7 mouse cellular contexts compared by ENCODE assay signal in genomic region chr10:9881781-9882320, GRCm38 (mm10). TPM values are rescaled to one million over a fixed set of nuclear protein-coding genes. Genes with fewer than 3 reads are reported as not detected.
DNase-seq lines count a peak whose midpoint lies in the region; ATAC-seq and TF ChIP-seq lines count a peak whose summit lies in the region.
"Not testable (repeated sequence)": the region's sequence is repeated elsewhere in the genome, so short reads cannot be mapped to it uniquely, and the experiment has no call there.

No protein-coding gene starts in this region.

- not testable (repeated sequence) for TF ChIP-seq EP300 in MEL (IDR thresholded peaks at IDR 0.05; ENCODE audit: low read depth in 1 of 2, low read length in 2 of 2)

- not testable (repeated sequence) for H3K36me3 ChIP-seq in MEL (ENCODE audit: control insufficient read depth in 1 of 2, insufficient read depth in 2 of 2, low read length in 2 of 2); liver, embryonic 11.5 days (ENCODE audit: control insufficient read depth, insufficient read depth, low read length); myocyte (ENCODE audit: control insufficient read depth, insufficient read depth)

- not testable (repeated sequence) for H3K9ac ChIP-seq in MEL (ENCODE audit: control insufficient read depth, low read depth, low read length, poor library complexity, severe bottlenecking); liver, embryonic 11.5 days (ENCODE audit: low read depth, low read length)

- TF ChIP-seq RAD21 in MEL (IDR thresholded peaks at IDR 0.05; ENCODE audit: low read depth, low read length) = not testable (repeated sequence)

- ATAC-seq in liver, embryonic 11.5 days (replicated peaks; ENCODE audit: low FRiP score) = 0 out of 2 replicates have a peak, but pooled peaks have one; percentile 40

- DNase-seq in 3T3-L1 (ENCODE audit: low read depth, low spot score) (peak; percentile 70), MEL (ENCODE audit: low read depth, low spot score) (peak; percentile 37)
- DNase-seq in heart, adult 8-10 months (ENCODE audit: low spot score) = peak; percentile 32
- peak; percentile 25 for DNase-seq in kidney, adult 11 months
- not testable (repeated sequence) for DNase-seq in liver, embryonic 11.5 days (ENCODE audit: low spot score)

- WGBS in liver, embryonic 11.5 days = 69% methylated on average over 5 of the region's 5 CpGs

- H3K79me2 ChIP-seq in MEL (ENCODE audit: control insufficient read depth, insufficient read depth, low read length, poor library complexity) = not testable (repeated sequence)
- H3K79me2 ChIP-seq in myocyte (ENCODE audit: control insufficient read depth, insufficient read depth) = peaks cover 16% of the 10 kb centered on the region

- not testable (repeated sequence) for H3K9me3 ChIP-seq in MEL (replicated peaks; ENCODE audit: insufficient read depth, low read length); liver, embryonic 11.5 days (ENCODE audit: control insufficient read depth, low read length)

- not testable (repeated sequence) for H3ac ChIP-seq in myocyte (ENCODE audit: control insufficient read depth, insufficient read length)

- H3K27ac ChIP-seq in MEL (ENCODE audit: control insufficient read depth, low read depth, low read length); liver, embryonic 11.5 days (ENCODE audit: low read depth, low read length): not testable (repeated sequence)
- peak overlapping the region; percentile 69 for H3K27ac ChIP-seq in bone marrow macrophage, adult 2 months (ENCODE audit: insufficient read depth, low read depth, low read length)

- H3K4me2 ChIP-seq in liver, embryonic 11.5 days = not testable (repeated sequence)
- peak overlapping the region; percentile 13 for H3K4me2 ChIP-seq in myocyte (ENCODE audit: low read depth)

- not testable (repeated sequence) for H3K4me1 ChIP-seq in MEL (ENCODE audit: control insufficient read depth in 1 of 2, insufficient read depth in 2 of 2, low read length in 2 of 2); liver, embryonic 11.5 days (replicated peaks; ENCODE audit: control insufficient read depth, insufficient read depth, low read length)
- H3K4me1 ChIP-seq in bone marrow macrophage, adult 2 months (ENCODE audit: control insufficient read depth, insufficient read depth, low read length) = peaks cover 53% of the 10 kb centered on the region

- TF ChIP-seq CTCF in MEL (IDR thresholded peaks at IDR 0.05 in 2 of 3, conservative IDR thresholded peaks at IDR 0.05 in 1 of 3; ENCODE audit: control insufficient read depth in 1 of 3, insufficient read depth in 1 of 3, low read depth in 2 of 3, low read length in 3 of 3, poor library complexity in 1 of 3, severe bottlenecking in 1 of 3); bone marrow macrophage, adult 2 months (IDR thresholded peaks at IDR 0.05; ENCODE audit: low read depth, low read length): not testable (repeated sequence)

- not testable (repeated sequence) for TF ChIP-seq POLR2A in MEL (IDR thresholded peaks at IDR 0.05; ENCODE audit: control insufficient read depth in 1 of 2, insufficient read depth in 1 of 2, low read depth in 1 of 2, low read length in 2 of 2, poor library complexity in 1 of 2); bone marrow macrophage, adult 2 months (IDR thresholded peaks at IDR 0.05; ENCODE audit: borderline replicate concordance, low read depth, low read length); myocyte (IDR thresholded peaks at IDR 0.05; ENCODE audit: insufficient read length, low read depth)

- H3K27me3 ChIP-seq in MEL (ENCODE audit: control insufficient read depth in 1 of 2, insufficient read depth in 2 of 2, low read length in 2 of 2); liver, embryonic 11.5 days (replicated peaks; ENCODE audit: control insufficient read depth, insufficient read depth, low read length); myocyte (ENCODE audit: control insufficient read depth, insufficient read depth, insufficient read length): not testable (repeated sequence)

- H3K4me3 ChIP-seq in MEL (ENCODE audit: control insufficient read depth in 1 of 2, insufficient read depth in 1 of 2, low read depth in 2 of 2, low read length in 2 of 2); bone marrow macrophage, adult 2 months (ENCODE audit: insufficient read depth, low read length); liver, embryonic 11.5 days (ENCODE audit: low read depth, low read length); myocyte: not testable (repeated sequence)

TF ChIP-seq in MEL, 35 proteins besides CTCF, POLR2A, EP300 and RAD21:
- peak; percentile 32 for TF ChIP-seq ETS1 (IDR thresholded peaks at IDR 0.05; ENCODE audit: low read depth, low read length)

RNA-seq across cellular contexts. Expression of gene Stxbp5, which starts 19.0 kb away (rescaled TPM):
- 12.3 and 16.0 TPM in 2 replicates for total RNA-seq in MEL (2012; rRNA removed)
- polyA plus RNA-seq in MEL (2012; ENCODE audit: insufficient read depth in 1 of 2, insufficient read length in 2 of 2, low read depth in 1 of 2, low replicate concordance in 2 of 2, missing spikeins in 1 of 2) (10 to 100 TPM; 19.6 to 82.2 TPM), myocyte (2012; fragmentation: generic; extraction: Trizol) (4.2 TPM)
- polyA plus RNA-seq in bone marrow macrophage, adult 2 months (2012; ENCODE audit: insufficient read depth, insufficient read length, missing spikeins) = 43.3 and 48.5 TPM in 2 replicates
- 10 to 100 TPM; 13.6 to 13.9 (median 13.8) TPM for total RNA-seq in heart, adult 8-10 months (2022)
- polyA plus RNA-seq in liver, embryonic 11.5 days (2014; fragmentation: Nextera tagmentation; extraction: Ambion mirVana) = 7.4 and 8.2 TPM in 2 replicates
